Mouse (Mus musculus): ENCODE measurements around the gene Grm7. TPM values are rescaled to one million over a fixed set of nuclear protein-coding genes. Genes with fewer than 3 reads are reported as not detected.

Grm7 gene
- polyA plus RNA-seq, 1 experiment from 2014 or later, result 0.22 TPM

GRCm38 (mm10) chr6:111256939-111257338, 611.6 kb downstream of the Grm7 start:
- no peak for ATAC-seq (ENCODE audit: borderline replicate concordance, extremely low read depth, low FRiP score, low TSS enrichment)
- H3K4me2 ChIP-seq, result no peak overlapping the region
- H3K36me3 ChIP-seq, result no peaks in the 10 kb centered on the region
- no peak overlapping the region for H3K9ac ChIP-seq
- H3K4me1 ChIP-seq, result no peaks in the 10 kb centered on the region
- H3K4me3 ChIP-seq, result no peak overlapping the region
- no peaks in the 10 kb centered on the region for H3K27me3 ChIP-seq
- 72% methylated on average over 3 of the region's 3 CpGs for WGBS
- no peak overlapping the region for H3K27ac ChIP-seq
- H3K9me3 ChIP-seq, result no peaks in the 10 kb centered on the region

- Histone ChIP-seq H3K27ac (no peak overlapping the region), H3K36me3 (no peaks in the 10 kb centered on the region), H3K4me2 (no peak overlapping the region), H3K4me3 (no peak overlapping the region), H3K9ac (no peak overlapping the region), H3K27me3 (no peaks in the 10 kb centered on the region), H3K4me1 (no peaks in the 10 kb centered on the region), H3K9me3 (no peaks in the 10 kb centered on the region)
- ATAC-seq (ENCODE audit: borderline replicate concordance, extremely low read depth, low FRiP score, low TSS enrichment), result no peak
- 76% methylated on average over 3 of the region's 3 CpGs for WGBS
Measured at GRCm38 (mm10) chr6:111258256-111258655, 612.9 kb downstream of the Grm7 start.

GRCm38 (mm10) chr6:111261181-111261580, 615.8 kb downstream of the Grm7 start:
- no peaks in the 10 kb centered on the region for H3K36me3 ChIP-seq
- no peak overlapping the region for H3K27ac ChIP-seq
- no peaks in the 10 kb centered on the region for H3K4me1 ChIP-seq
- no peak for ATAC-seq (ENCODE audit: borderline replicate concordance, extremely low read depth, low FRiP score, low TSS enrichment)
- H3K4me3 ChIP-seq, result no peak overlapping the region
- no peaks in the 10 kb centered on the region for H3K27me3 ChIP-seq
- H3K4me2 ChIP-seq, result no peak overlapping the region
- H3K9me3 ChIP-seq, result no peaks in the 10 kb centered on the region
- WGBS, result 74% methylated on average over 1 of the region's 1 CpGs
- no peak overlapping the region for H3K9ac ChIP-seq

- Histone ChIP-seq H3K27ac (no peak overlapping the region), H3K9ac (no peak overlapping the region), H3K27me3 (no peaks in the 10 kb centered on the region), H3K9me3 (no peaks in the 10 kb centered on the region), H3K4me2 (no peak overlapping the region), H3K36me3 (no peaks in the 10 kb centered on the region), H3K4me1 (no peaks in the 10 kb centered on the region), H3K4me3 (no peak overlapping the region)
- ATAC-seq (ENCODE audit: borderline replicate concordance, extremely low read depth, low FRiP score, low TSS enrichment), result no peak
- 16% methylated on average over 4 of the region's 4 CpGs for WGBS
Measured at GRCm38 (mm10) chr6:111276657-111277056, 631.3 kb downstream of the Grm7 start.

GRCm38 (mm10) chr6:111278516-111278915, 633.1 kb downstream of the Grm7 start:
- no peak overlapping the region for H3K9ac ChIP-seq
- H3K9me3 ChIP-seq, result no peaks in the 10 kb centered on the region
- H3K27me3 ChIP-seq, result no peaks in the 10 kb centered on the region
- H3K36me3 ChIP-seq, result no peaks in the 10 kb centered on the region
- H3K27ac ChIP-seq, result no peak overlapping the region
- no peak for ATAC-seq (ENCODE audit: borderline replicate concordance, extremely low read depth, low FRiP score, low TSS enrichment)
- H3K4me2 ChIP-seq, result no peak overlapping the region
- no peaks in the 10 kb centered on the region for H3K4me1 ChIP-seq
- H3K4me3 ChIP-seq, result no peak overlapping the region

GRCm38 (mm10) chr6:111293505-111294001, 648.2 kb downstream of the Grm7 start:
- no peak for ATAC-seq (ENCODE audit: borderline replicate concordance, extremely low read depth, low FRiP score, low TSS enrichment)
- Histone ChIP-seq H3K4me1 (no peaks in the 10 kb centered on the region), H3K4me2 (no peak overlapping the region), H3K27me3 (no peaks in the 10 kb centered on the region), H3K9me3 (no peaks in the 10 kb centered on the region), H3K27ac (no peak overlapping the region), H3K9ac (no peak overlapping the region), H3K36me3 (no peaks in the 10 kb centered on the region), H3K4me3 (no peak overlapping the region)
- WGBS, result 61% methylated on average over 5 of the region's 5 CpGs

- H3K27me3 ChIP-seq, result no peaks in the 10 kb centered on the region
- H3K4me2 ChIP-seq, result no peak overlapping the region
- H3K9me3 ChIP-seq, result no peaks in the 10 kb centered on the region
- H3K9ac ChIP-seq, result no peak overlapping the region
- no peak overlapping the region for H3K27ac ChIP-seq
- H3K4me1 ChIP-seq, result no peaks in the 10 kb centered on the region
- 65% methylated on average over 3 of the region's 3 CpGs for WGBS
- no peak overlapping the region for H3K4me3 ChIP-seq
- ATAC-seq (ENCODE audit: borderline replicate concordance, extremely low read depth, low FRiP score, low TSS enrichment), result no peak
- no peaks in the 10 kb centered on the region for H3K36me3 ChIP-seq
Measured at GRCm38 (mm10) chr6:111303912-111304555, 658.7 kb downstream of the Grm7 start.

GRCm38 (mm10) chr6:111361681-111362080, 716.3 kb downstream of the Grm7 start:
- Histone ChIP-seq H3K4me2 (no peak overlapping the region), H3K9ac (no peak overlapping the region), H3K4me1 (no peaks in the 10 kb centered on the region), H3K27ac (no peak overlapping the region), H3K36me3 (no peaks in the 10 kb centered on the region), H3K9me3 (no peaks in the 10 kb centered on the region), H3K4me3 (no peak overlapping the region), H3K27me3 (no peaks in the 10 kb centered on the region)
- ATAC-seq (ENCODE audit: borderline replicate concordance, extremely low read depth, low FRiP score, low TSS enrichment), result no peak
- 39% methylated on average over 1 of the region's 1 CpGs for WGBS

GRCm38 (mm10) chr6:111368111-111368510, 722.7 kb downstream of the Grm7 start:
- no peaks in the 10 kb centered on the region for H3K4me1 ChIP-seq
- WGBS, result 86% methylated on average over 3 of the region's 3 CpGs
- H3K27me3 ChIP-seq, result no peaks in the 10 kb centered on the region
- no peak overlapping the region for H3K27ac ChIP-seq
- no peak overlapping the region for H3K4me3 ChIP-seq
- no peaks in the 10 kb centered on the region for H3K36me3 ChIP-seq
- ATAC-seq (ENCODE audit: borderline replicate concordance, extremely low read depth, low FRiP score, low TSS enrichment), result no peak
- no peak overlapping the region for H3K9ac ChIP-seq
- H3K9me3 ChIP-seq, result no peaks in the 10 kb centered on the region
- no peak overlapping the region for H3K4me2 ChIP-seq

- ATAC-seq (ENCODE audit: borderline replicate concordance, extremely low read depth, low FRiP score, low TSS enrichment), result no peak
- no peak overlapping the region for H3K27ac ChIP-seq
- 76% methylated on average over 3 of the region's 3 CpGs for WGBS
Measured at GRCm38 (mm10) chr6:111368551-111368950, 723.2 kb downstream of the Grm7 start.

GRCm38 (mm10) chr6:111369013-111369412, 723.6 kb downstream of the Grm7 start:
- H3K4me3 ChIP-seq, result no peak overlapping the region
- H3K9ac ChIP-seq, result no peak overlapping the region
- no peak for ATAC-seq (ENCODE audit: borderline replicate concordance, extremely low read depth, low FRiP score, low TSS enrichment)
- no peaks in the 10 kb centered on the region for H3K4me1 ChIP-seq
- H3K27me3 ChIP-seq, result no peaks in the 10 kb centered on the region
- H3K4me2 ChIP-seq, result no peak overlapping the region
- 87% methylated on average over 2 of the region's 2 CpGs for WGBS
- no peak overlapping the region for H3K27ac ChIP-seq
- no peaks in the 10 kb centered on the region for H3K9me3 ChIP-seq
- H3K36me3 ChIP-seq, result no peaks in the 10 kb centered on the region

More at GRCm38 (mm10) chr6:111368551-111368950, 723.2 kb downstream of the Grm7 start:
- Histone ChIP-seq H3K4me2 (no peak overlapping the region), H3K27me3 (no peaks in the 10 kb centered on the region), H3K9me3 (no peaks in the 10 kb centered on the region), H3K9ac (no peak overlapping the region), H3K4me3 (no peak overlapping the region), H3K4me1 (no peaks in the 10 kb centered on the region), H3K36me3 (no peaks in the 10 kb centered on the region)

- peak; percentile 31; the same call in 1 of the 2 replicates for ATAC-seq (ENCODE audit: borderline replicate concordance, extremely low read depth, low FRiP score, low TSS enrichment)
- H3K27ac ChIP-seq, result no peak overlapping the region
Measured at GRCm38 (mm10) chr6:111371581-111372349, 726.4 kb downstream of the Grm7 start.

More at GRCm38 (mm10) chr6:111371581-111372349, 726.4 kb downstream of the Grm7 start:
- Histone ChIP-seq H3K4me1 (no peaks in the 10 kb centered on the region), H3K4me3 (no peak overlapping the region), H3K27me3 (no peaks in the 10 kb centered on the region), H3K4me2 (no peak overlapping the region), H3K9me3 (no peaks in the 10 kb centered on the region), H3K9ac (no peak overlapping the region), H3K36me3 (no peaks in the 10 kb centered on the region)
- WGBS, result 26% methylated on average over 4 of the region's 4 CpGs
